Mouse (Mus musculus) common myeloid progenitor, adult 5-6 weeks (primary cell): ENCODE measurements around the gene Gm9125. TPM values are rescaled to one million over a fixed set of nuclear protein-coding genes. Genes with fewer than 3 reads are reported as not detected.
"Not testable (repeated sequence)": the region's sequence is repeated elsewhere in the genome, so short reads cannot be mapped to it uniquely, and the experiment has no call there.

Source experiments
- ATAC-seq: replicated peaks from 2 replicates; pipeline ENCODE4 v1.8.0; 2016; ENCODE audit warnings: low read depth, mild to moderate bottlenecking, moderate TSS enrichment, inconsistent platforms; ENCODE audit not compliant: poor library complexity, severe bottlenecking
- total RNA-seq: library from RNA; stranded (forward); fragments of 200-1000, 187-1606 nt; gene quantifications from 2 replicates; pipeline ENCODE4 v1.2.3, GENCODE M21; 2017

Gene Gm9125
- not detected in 2 replicates for total RNA-seq

- not testable (repeated sequence) for ATAC-seq
Observed at GRCm38 (mm10) chr3:94054785-94055184, at the start of gene Gm9125. Gene Gm9125, minus strand, starts transcription at chr3:94054885.

- not testable (repeated sequence) for ATAC-seq
Observed at GRCm38 (mm10) chr3:94072544-94072943, 17.9 kb upstream of the Gm9125 start, which contains the start of gene Gm10697. Gene Gm10697, minus strand, starts transcription at chr3:94072644.

GRCm38 (mm10) chr3:94049566-94050121 is 5.0 kb downstream of the Gm9125 start:
- not testable (repeated sequence) for ATAC-seq

GRCm38 (mm10) chr3:94038241-94038640 is 16.4 kb downstream of the Gm9125 start:
- not testable (repeated sequence) for ATAC-seq

GRCm38 (mm10) chr3:94034400-94034799 is 20.3 kb downstream of the Gm9125 start:
- ATAC-seq = not testable (repeated sequence)

Other genes with a start within 250 kb of the Gm9125 start
- gene Tdpoz3, start 228.9 kb downstream of the Gm9125 start, total RNA-seq = not detected in 2 replicates
- gene Gm9117, start 111.3 kb downstream of the Gm9125 start, total RNA-seq = not detected in 2 replicates
- gene Tdpoz5, start 93.6 kb downstream of the Gm9125 start, total RNA-seq = not detected in 2 replicates
- gene Gm10697, start 17.8 kb upstream of the Gm9125 start, total RNA-seq = not detected in 2 replicates
- gene Gm10696, start 123.3 kb upstream of the Gm9125 start, total RNA-seq = not detected in 2 replicates
- gene Gm5286, start 141.8 kb upstream of the Gm9125 start, total RNA-seq = not detected in 2 replicates
- not detected in 2 replicates for gene Gm4778, start 209.2 kb upstream of the Gm9125 start, total RNA-seq